Mouse (Mus musculus) macrophage (primary cell): Measurements from ENCODE around the gene Krt27. TPM values are rescaled to one million over a fixed set of nuclear protein-coding genes. Genes with fewer than 3 reads are reported as not detected.
A peak's percentile ranks its signal among the peaks of the same experiment; 100 is the strongest.

ENCODE experiments used
- H3K27ac ChIP-seq: fragments of 350-480 bp; formaldehyde crosslinking; 2 replicates; pipeline ENCODE4 v1.9.0; 2021
- H3K36me3 ChIP-seq: fragments of 350-480 bp; formaldehyde crosslinking; 2 replicates; pipeline ENCODE4 v1.9.0; 2021; ENCODE audit errors: inconsistent target
- H3K4me3 ChIP-seq: fragments of 350-480 bp; formaldehyde crosslinking; 2 replicates; pipeline ENCODE4 v1.9.0; 2021; ENCODE audit errors: inconsistent target
- H3K79me2 ChIP-seq: fragments of 350-480 bp; formaldehyde crosslinking; 2 replicates; pipeline ENCODE4 v1.9.0; 2021; ENCODE audit errors: inconsistent target
- WGBS: methylation state at CpG from one replicate; pipeline ENCODE4 v1.1.7; 2026; ENCODE audit warnings: inconsistent platforms; ENCODE audit not compliant: missing documents; 5-methylcytosine and 5-hydroxymethylcytosine counted together
- polyA plus RNA-seq: library from polyadenylated mRNA; stranded (reverse); fragments of 250-400 nt; gene quantifications from 3 replicates; pipeline ENCODE4 v1.2.4, GENCODE M21; 2018; ENCODE audit warnings: inconsistent platforms
- total RNA-seq, 78 experiments: library from RNA; depleted of rRNA; stranded (reverse); fragments of 250-400 nt; gene quantifications; 1 replicate in 9 of 78; 2 replicates in 24 of 78; 3 replicates in 43 of 78; 4 replicates in 2 of 78; pipeline ENCODE4 v1.2.4; 2018; ENCODE audit warnings: inconsistent platforms in 56 of 78

Gene Krt27
- not detected for total RNA-seq (2018; cell fraction: chromatin; rRNA removed)
- total RNA-seq (2018; cell fraction: cytosol; rRNA removed), result not detected
- not detected for total RNA-seq (2018; cell fraction: nucleus; rRNA removed)
- not detected in 3 replicates for polyA plus RNA-seq

DNA sequence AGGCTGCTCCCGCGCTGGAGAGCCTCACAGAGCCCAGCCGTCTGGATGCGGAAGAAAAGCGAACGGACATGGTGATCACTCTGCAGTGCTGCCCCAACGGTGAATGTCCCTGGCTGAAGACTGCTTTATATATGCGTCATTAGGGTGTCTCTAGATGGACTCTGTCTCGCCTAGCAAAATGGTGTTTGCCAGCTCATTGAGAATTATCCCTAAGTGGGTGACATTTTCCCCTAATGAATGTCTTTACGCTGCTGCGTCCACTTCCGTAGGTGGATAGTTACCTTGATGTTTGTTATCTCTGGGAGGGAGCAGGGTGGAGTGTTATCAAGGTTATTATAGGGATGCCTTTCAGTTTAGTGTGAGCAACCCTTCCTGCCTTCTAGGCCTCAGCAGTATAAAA lies at the start of gene Krt27:
TSS of gene Krt27 (minus strand) at position 101 of the 400 bp plus-strand sequence.
- Histone ChIP-seq H3K36me3 (no peaks in the 10 kb centered on the region), H3K4me3 (no peak within 1 kb of the TSS), H3K27ac (no peak within 1 kb of the TSS), H3K79me2 (no peaks in the 10 kb centered on the region)
- 75% methylated on average over 12 of the region's 12 CpGs for WGBS

DNA sequence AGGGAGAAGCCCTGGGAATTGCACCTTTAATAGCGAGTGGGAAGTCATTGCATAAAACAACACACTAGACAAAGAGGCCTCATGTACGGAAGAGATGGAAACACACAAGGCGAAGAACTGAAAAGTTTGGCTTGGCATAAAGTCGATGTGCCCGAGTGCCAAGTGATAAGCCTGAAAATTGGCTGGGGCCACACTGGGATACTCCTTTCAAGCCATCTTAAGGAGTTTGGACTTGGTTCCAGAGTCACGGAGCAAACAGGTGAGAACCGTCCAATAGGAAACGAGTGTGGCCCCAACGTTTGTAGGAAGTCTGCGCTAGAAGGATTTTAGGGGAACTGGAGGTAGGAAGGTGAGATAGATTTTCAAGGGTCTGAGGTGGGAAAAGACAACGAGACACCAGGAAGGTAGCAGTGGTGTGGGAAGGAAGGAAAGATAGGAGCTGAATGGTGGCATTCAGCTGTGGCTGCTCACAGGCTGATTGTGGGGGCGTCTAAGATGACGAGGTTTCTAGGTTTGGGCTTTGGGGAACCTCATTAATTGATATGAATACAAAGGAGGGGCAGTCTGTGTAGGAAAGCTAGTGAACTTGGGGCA lies 49.1 kb upstream of the Krt27 start:
- 87% methylated on average over 13 of the region's 13 CpGs for WGBS
- H3K4me3 ChIP-seq, result no peak overlapping the region
- no peak overlapping the region for H3K27ac ChIP-seq
- no peaks in the 10 kb centered on the region for H3K79me2 ChIP-seq
- H3K36me3 ChIP-seq, result no peaks in the 10 kb centered on the region

DNA sequence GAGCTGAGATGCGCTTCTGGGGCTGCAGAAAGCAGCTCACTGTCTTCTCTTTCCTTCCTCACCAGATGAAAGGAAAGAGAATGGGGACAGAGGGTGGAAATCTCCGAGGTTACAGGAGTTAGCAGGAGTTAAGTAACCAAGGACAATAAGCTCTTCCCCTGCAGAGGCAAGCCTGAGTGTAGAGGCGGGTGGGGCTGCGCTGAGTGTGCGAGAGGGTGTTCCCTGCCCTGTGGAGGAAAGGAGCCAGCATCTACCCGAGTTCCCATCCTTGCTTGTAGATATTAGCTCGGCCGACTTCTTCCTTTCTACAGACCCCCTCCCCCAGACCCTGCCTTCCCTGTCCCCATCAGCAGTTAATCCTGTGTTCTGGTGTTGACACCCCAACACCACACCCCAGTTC lies 47.9 kb upstream of the Krt27 start:
- Histone ChIP-seq H3K27ac (no peak overlapping the region), H3K36me3 (no peaks in the 10 kb centered on the region), H3K4me3 (no peak overlapping the region), H3K79me2 (no peaks in the 10 kb centered on the region)
- WGBS, result 70% methylated on average over 8 of the region's 8 CpGs

DNA sequence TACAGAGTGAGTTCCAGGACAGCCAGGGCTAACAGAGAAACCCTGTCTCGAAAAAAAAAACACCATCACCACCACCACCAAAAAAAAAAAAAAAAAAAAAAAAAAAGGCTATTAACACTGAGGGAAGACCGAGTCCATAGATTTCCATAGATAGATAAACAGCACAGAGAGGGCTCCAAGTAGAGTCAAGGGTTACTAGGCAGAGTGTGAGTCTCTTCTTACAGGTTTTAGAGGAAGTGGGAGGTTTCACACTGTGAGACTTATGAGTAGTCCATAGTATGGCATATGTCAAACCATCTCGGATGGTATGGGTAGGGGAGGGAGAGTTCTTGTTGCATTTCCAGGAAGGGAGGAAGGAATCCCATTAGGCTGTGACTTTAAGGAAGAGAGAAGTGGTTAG lies 47.2 kb upstream of the Krt27 start:
- WGBS, result 86% methylated on average over 2 of the region's 3 CpGs
- Histone ChIP-seq H3K79me2 (no peaks in the 10 kb centered on the region), H3K27ac (no peak overlapping the region), H3K4me3 (no peak overlapping the region), H3K36me3 (no peaks in the 10 kb centered on the region)

DNA sequence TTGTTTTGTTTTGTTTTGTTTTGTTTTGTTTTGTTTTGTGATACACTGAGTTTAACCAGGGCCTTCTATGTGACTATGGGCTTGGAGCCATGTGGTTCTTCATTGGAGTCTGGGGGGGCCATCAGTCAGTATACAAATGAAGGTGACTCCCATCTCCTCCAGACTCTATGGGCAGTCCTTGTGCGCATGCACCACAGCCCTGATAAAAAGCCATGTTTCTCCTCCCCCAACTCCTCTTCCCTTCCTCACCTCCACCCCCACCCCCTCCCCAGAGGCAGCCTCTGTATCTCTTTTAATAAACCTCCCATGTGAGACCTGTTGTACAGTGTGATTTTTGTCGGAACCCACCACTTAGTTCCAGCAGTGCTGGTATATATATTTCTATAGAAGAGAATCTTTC lies 45.8 kb upstream of the Krt27 start:
- H3K79me2 ChIP-seq, result no peaks in the 10 kb centered on the region
- no peaks in the 10 kb centered on the region for H3K36me3 ChIP-seq
- no peak overlapping the region for H3K27ac ChIP-seq
- no peak overlapping the region for H3K4me3 ChIP-seq
- 100% methylated on average over 1 of the region's 2 CpGs for WGBS

DNA sequence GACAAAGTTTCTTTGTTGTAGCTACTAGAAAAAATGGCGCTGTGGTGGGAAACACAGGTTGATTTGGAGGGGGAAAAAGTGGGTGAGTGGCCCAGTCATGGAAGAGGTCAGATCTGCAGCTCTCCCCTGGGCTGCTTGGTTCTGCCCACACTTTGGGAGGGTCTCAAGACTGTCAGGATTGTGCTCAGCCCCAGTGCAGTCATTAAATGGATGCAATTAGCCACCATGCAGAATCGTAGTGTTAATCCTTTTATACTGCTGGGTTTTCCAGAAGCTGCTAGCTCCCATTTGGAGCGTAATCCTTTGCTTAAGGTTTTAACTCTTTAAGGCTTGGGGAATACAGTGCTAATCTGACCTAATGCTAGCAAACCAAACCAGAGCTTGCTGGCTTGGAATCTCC lies 45.1 kb upstream of the Krt27 start:
- no peak overlapping the region for H3K27ac ChIP-seq
- H3K4me3 ChIP-seq, result no peak overlapping the region
- no peaks in the 10 kb centered on the region for H3K79me2 ChIP-seq
- no peaks in the 10 kb centered on the region for H3K36me3 ChIP-seq
- WGBS, result 63% methylated on average over 3 of the region's 3 CpGs

DNA sequence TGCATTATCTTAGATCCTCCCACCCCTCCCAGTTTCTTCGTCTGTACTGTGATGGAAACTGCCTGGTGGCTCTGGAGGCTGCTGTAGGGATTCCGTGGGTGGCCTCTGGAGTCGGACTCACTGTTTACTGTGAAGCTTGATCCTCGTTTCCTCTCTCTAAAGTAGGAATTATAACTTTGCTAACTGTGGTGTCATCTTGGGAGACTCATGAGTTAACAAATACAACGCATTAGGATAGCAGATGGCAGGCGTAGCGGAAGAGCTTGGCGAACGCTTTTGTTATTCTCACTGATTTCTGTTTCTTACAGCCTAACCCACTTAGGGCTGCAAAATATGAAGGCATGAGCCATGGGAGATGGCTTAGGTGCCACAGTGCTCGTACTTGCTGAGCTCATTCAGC lies 41.6 kb upstream of the Krt27 start:
- H3K4me3 ChIP-seq, result no peak overlapping the region
- WGBS, result 86% methylated on average over 10 of the region's 10 CpGs
- no peaks in the 10 kb centered on the region for H3K79me2 ChIP-seq
- H3K27ac ChIP-seq, result no peak overlapping the region
- no peaks in the 10 kb centered on the region for H3K36me3 ChIP-seq

DNA sequence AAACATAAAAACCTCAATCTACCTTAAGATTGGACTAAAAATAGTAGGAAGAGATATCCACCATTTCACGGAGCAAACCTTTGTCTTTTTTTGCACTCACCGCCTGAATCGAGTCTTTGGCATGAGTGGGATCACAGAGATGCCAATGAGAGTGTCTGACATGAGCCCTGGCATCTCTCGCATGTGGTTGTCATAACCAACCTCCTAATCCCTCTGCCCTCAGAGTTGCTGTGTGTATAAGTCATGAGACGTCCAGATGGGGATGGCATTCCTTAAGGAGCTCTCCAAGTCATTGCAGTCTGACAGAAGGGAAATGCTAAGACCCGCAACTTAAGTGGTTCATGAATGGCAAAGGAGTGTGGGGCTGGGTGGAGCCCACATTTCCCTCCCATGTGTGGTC lies 40.5 kb upstream of the Krt27 start:
- 77% methylated on average over 6 of the region's 6 CpGs for WGBS
- Histone ChIP-seq H3K36me3 (no peaks in the 10 kb centered on the region), H3K79me2 (no peaks in the 10 kb centered on the region), H3K27ac (no peak overlapping the region), H3K4me3 (no peak overlapping the region)

DNA sequence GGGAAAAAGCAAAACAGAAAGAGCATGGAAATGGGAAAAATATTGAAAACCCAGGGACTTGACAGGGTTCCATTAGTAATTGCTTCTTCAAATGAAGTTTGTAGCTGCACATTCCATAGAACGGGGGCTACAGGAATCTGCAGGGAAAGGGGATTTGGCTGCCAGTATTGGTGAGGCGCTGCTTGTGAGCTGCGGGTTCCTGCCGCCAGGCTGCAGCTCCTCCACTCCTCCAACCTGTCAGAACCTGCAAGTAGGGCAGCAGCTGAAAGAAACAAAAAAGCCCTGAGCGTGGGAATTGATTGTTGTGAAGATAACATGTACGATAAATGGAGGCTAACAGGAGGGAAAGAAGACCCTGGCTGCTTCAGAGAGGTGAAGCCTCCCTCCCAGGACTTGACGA lies 40.0 kb upstream of the Krt27 start:
- 82% methylated on average over 7 of the region's 7 CpGs for WGBS
- Histone ChIP-seq H3K4me3 (no peak overlapping the region), H3K79me2 (no peaks in the 10 kb centered on the region), H3K36me3 (no peaks in the 10 kb centered on the region), H3K27ac (no peak overlapping the region)

DNA sequence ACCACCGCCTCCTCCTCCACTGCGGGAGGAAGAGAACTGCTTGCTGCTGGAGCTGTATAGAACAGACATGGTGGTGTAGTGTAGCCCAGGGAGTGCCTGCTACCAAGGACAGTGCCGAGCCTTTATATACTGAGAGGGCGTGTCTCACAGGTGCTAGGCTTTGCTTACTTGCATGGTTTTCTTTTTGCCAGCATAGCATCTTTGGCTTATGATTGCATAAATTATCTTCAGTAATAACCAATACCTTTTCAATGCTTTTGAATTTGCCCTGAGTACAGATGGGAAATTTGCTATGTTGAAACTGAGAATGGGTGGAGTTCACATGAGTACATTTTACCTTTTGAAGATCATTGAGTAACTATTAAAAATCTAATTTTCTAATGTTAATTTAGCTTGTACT lies 38.4 kb upstream of the Krt27 start, which contains the start of gene Krt10:
TSS of gene Krt10 (minus strand) at position 101 of the 400 bp plus-strand sequence.
- no peaks in the 10 kb centered on the region for H3K36me3 ChIP-seq
- no peak within 1 kb of the TSS for H3K27ac ChIP-seq
- no peak within 1 kb of the TSS for H3K4me3 ChIP-seq
- H3K79me2 ChIP-seq, result no peaks in the 10 kb centered on the region
- 92% methylated on average over 4 of the region's 4 CpGs for WGBS

DNA sequence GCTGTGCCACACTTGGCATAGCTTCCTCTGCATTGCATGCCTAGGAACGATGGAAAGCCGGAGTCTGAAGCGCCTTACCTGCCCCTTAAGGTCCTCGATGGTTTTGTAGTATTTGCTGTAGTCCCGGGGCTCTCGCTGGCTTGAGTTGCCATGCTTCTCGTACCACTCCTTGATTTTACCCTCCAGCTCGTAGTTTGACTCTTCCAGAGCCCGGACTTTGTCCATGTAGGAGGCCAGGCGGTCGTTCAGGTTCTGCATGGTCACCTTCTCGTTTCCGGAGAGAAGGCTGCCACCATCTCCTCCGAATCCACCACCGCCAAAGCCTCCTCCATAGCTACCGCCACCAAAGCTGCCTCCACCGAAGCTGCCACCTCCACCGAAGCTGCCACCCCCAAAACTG lies 37.8 kb upstream of the Krt27 start:
- Histone ChIP-seq H3K4me3 (no peak overlapping the region), H3K27ac (no peak overlapping the region), H3K79me2 (no peaks in the 10 kb centered on the region), H3K36me3 (no peaks in the 10 kb centered on the region)
- 89% methylated on average over 18 of the region's 18 CpGs for WGBS

DNA sequence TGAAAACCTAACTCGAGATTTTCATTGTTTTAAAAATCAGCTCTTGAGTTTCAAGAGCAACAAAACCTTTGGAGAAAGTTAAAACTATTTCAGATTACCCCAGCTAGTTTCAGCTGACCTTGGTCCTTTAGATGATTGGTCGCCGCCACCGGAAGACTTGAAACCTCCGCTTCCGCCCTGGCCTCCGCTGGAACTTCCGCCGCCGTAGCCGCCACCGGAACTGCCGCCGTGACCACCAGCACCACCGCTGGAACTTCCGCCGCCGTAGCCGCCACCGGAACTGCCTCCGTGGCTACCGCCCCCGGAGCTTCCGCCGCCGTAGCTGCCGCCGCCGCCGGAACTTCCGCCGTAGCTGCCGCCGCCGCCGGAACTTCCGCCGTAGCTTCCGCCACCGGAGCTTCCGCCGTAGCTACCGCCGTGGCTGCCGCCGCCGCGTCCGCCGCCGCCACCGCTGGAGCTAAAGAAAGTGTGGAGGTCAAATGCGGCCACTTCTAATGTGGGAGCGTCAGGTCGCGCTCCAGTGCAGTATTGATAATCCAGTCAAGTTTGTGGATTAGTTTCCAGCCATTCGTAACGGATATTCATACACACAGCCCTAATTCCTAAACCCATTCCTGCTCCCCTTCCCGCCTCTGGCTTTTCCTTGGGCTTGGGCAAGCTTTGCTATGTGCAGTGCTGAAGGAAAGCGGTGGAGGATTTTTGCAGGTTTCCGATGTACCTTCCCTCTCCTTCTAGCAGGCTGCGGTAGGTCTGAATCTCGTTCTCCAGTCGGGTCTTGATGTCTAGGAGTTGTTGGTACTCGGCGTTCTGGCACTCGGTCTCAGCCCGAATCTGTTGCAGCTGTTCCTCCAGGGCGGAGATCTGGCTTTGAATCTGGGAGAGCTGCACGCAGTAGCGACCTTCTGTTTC lies 35.2 kb upstream of the Krt27 start:
- WGBS, result 5% methylated on average over 69 of the region's 71 CpGs
- Histone ChIP-seq H3K79me2 (no peaks in the 10 kb centered on the region), H3K4me3 (peak overlapping the region; percentile 47), H3K27ac (0 out of 2 replicates have a peak overlapping the region, but pooled peaks have one; percentile 32), H3K36me3 (no peaks in the 10 kb centered on the region)

DNA sequence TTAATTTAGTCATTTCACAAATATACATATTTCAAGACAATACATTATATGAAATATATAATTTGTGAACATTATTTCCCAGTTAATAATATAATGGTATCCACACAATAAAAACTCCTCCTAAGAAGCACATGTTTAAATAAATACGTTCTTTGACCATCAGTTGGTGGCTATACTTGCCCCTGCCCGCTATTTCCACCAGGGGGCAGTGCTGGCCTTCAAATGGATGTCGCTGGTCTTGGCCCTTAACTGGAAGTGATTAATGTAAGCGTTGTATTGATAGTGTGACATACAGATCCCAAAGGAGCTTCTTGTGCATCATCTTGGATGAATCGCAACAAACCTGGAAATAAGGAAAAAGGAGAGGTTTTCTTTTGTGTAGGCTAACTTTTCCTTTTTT lies 28.7 kb upstream of the Krt27 start:
- no peaks in the 10 kb centered on the region for H3K79me2 ChIP-seq
- H3K36me3 ChIP-seq, result no peaks in the 10 kb centered on the region
- H3K27ac ChIP-seq, result no peak overlapping the region
- no peak overlapping the region for H3K4me3 ChIP-seq
- WGBS, result 11% methylated on average over 5 of the region's 5 CpGs

DNA sequence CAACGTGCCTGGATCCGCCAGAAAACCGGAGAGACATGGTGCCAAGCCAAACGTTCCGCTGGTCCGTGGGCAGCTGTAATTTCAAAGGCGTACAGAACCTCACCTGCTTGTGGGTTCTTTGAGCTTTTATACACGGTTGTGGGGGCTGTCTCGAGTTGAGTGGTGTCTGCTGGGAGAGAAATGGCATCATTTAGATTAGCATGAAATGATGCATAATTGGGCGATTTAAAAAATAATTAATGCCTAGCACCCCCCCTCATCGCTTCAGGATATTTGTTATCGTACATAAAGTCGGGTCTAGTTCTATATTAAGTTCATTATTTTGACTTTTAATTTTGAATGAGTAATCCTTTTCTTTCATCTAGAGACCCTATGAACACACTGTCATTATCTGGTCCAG lies 23.9 kb upstream of the Krt27 start, which contains the start of gene Krt28:
TSS of gene Krt28 (minus strand) at position 101 of the 400 bp plus-strand sequence.
- 88% methylated on average over 13 of the region's 13 CpGs for WGBS
- no peaks in the 10 kb centered on the region for H3K36me3 ChIP-seq
- no peaks in the 10 kb centered on the region for H3K79me2 ChIP-seq
- H3K4me3 ChIP-seq, result no peak within 1 kb of the TSS
- H3K27ac ChIP-seq, result no peak within 1 kb of the TSS

DNA sequence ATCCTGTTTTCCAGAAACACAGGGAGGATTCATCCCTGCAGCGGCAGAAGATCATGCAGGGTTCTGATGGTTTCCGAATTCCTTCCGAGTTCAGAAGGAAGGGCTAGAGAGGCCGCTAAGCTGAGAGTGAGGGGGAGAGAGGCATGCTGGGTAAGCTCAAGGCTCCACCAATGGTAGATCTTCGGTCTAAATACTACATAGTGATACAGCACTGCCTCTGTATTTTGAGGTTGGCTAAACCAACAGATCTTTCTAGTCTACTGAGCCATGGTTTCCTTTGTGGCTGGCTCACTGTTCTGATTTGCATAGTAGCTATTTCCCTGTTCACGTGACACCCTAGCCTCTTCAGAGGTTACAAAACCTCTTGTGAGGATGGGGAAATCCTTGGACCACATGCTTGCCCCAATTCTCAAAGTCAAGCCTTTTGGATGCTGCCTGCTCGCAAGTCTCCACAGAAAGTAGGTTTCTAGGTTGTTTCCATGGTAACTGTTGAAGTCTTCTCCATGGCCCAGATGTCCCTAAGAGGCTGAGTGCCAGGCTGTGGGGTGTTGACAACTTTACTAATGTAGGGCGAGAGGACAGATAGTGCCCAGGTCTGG lies 19.0 kb upstream of the Krt27 start:
- Histone ChIP-seq H3K27ac (no peak overlapping the region), H3K4me3 (no peak overlapping the region), H3K36me3 (no peaks in the 10 kb centered on the region), H3K79me2 (no peaks in the 10 kb centered on the region)
- WGBS, result 62% methylated on average over 8 of the region's 8 CpGs
